Mouse (Mus musculus): Measurements from ENCODE around the gene Kif23. TPM values are rescaled to one million over a fixed set of nuclear protein-coding genes. Genes with fewer than 3 reads are reported as not detected.

Gene Kif23
- polyA plus RNA-seq, 1 experiment from 2014 or later = 131 TPM

DNA sequence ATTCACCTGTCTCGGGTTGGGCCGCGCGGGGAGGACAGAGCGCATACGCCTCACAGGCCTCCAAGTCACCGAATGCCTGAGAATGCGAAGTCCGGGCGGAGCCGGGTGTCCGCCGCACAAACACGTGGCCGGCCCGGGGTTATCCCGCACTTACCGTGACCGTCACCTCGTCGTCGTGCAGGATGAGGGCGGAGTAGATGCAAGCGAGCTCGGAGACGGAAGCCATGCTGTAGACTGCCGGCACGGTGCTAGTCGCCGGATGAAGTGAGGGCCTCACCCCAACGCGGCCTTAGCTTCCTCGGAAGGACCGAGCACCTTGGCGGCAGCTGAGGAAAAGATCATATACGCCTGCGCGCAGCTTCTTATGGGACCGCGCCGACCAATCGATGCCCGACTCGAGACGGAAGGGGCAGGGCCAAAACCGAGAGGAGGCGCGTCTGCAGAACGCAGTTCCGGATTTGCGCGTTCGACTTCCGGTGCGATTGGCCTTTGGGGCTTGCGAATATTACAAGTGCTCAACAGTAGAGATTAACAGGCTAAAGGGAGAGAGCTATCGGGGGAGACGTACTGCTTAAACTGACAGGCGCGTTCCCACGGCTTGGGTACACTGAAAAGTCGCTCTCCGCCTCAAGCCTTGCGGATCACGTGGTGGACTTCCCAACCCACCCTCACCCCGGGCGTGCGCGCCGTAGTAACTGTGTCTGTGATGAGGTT, 32.2 kb downstream of the Kif23 start, which contains the start of gene Rplp1:
Gene Rplp1 (minus strand): TSS at position 340 of the 714 bp plus-strand sequence.
- Histone ChIP-seq H3K4me2 (ENCODE audit: low read depth, severe bottlenecking) (peak within 1 kb of the TSS; percentile 84), H3K9me3 (ENCODE audit: control insufficient read depth, low read length) (no peaks in the 10 kb centered on the region), H3K27me3 (ENCODE audit: control insufficient read depth, insufficient read depth, low read length) (no peaks in the 10 kb centered on the region), H3K4me1 (ENCODE audit: control insufficient read depth, insufficient read depth, low read length) (peaks cover 4% of the 10 kb centered on the region; the same call in 1 of the 2 replicates), H3K27ac (replicated peaks; ENCODE audit: low read depth, low read length) (peak within 1 kb of the TSS; percentile 83), H3K36me3 (ENCODE audit: control insufficient read depth, insufficient read depth, low read length) (peaks cover 22% of the 10 kb centered on the region), H3K4me3 (ENCODE audit: low read depth, low read length) (peak within 1 kb of the TSS; percentile 93), H3K9ac (ENCODE audit: low read length) (peak within 1 kb of the TSS; percentile 90)
- ATAC-seq (ENCODE audit: insufficient number of reproducible peaks, low FRiP score, low TSS enrichment, low read depth) = peak; percentile 90
- peak; percentile 96 for DNase-seq (ENCODE audit: low spot score)
- WGBS = under 1% methylated on average over 68 of the region's 70 CpGs

DNA sequence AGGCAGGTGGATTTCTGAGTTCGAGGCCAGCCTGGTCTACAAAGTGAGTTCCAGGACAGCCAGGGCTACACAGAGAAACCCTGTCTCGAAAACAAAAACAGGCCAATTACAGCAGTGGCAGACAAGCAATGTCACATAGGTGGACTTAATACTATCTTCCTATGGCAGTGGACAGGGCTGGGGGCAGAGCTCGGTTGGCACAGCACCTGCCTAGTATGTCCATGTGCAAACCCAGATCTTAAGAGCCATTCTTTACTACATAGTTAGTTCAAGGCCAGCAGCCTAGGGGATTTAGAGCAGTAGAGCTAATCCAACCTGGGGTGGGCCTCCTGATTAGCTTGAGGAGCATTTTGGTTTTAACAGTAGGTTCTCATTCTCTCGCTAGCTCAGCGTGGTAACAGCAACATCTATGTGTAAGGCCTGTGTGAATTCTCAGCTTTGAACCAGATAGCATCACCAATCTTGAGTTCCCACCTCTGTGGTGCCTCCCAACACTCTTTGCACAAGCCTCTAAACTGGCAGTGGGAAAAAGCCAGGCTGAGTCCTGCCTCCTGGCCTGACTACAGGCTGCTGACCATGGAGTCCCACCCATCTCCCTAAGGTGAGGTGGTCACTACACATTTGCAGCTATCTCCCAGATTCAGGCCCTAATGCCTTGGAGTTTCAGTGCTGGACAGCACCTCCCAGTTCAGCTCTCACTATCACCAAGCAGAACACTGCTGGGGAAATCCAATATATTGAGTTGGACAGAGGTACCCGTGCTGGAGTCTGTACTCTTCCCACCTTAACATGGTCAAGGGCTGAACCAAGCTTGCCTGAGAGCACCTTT, 35.1 kb downstream of the Kif23 start:
- WGBS = 52% methylated on average over 6 of the region's 6 CpGs
- Histone ChIP-seq H3K4me2 (ENCODE audit: low read depth, severe bottlenecking) (no peak overlapping the region), H3K9ac (ENCODE audit: low read length) (no peak overlapping the region), H3K27ac (replicated peaks; ENCODE audit: low read depth, low read length) (no peak overlapping the region), H3K4me1 (ENCODE audit: control insufficient read depth, insufficient read depth, low read length) (peaks cover 4% of the 10 kb centered on the region; the same call in 1 of the 2 replicates), H3K27me3 (ENCODE audit: control insufficient read depth, insufficient read depth, low read length) (no peaks in the 10 kb centered on the region), H3K36me3 (ENCODE audit: control insufficient read depth, insufficient read depth, low read length) (peaks cover 10% of the 10 kb centered on the region; the same call in 1 of the 2 replicates), H3K4me3 (ENCODE audit: low read depth, low read length) (no peak overlapping the region), H3K9me3 (ENCODE audit: control insufficient read depth, low read length) (no peaks in the 10 kb centered on the region)
- ATAC-seq (ENCODE audit: insufficient number of reproducible peaks, low FRiP score, low TSS enrichment, low read depth) (no peak), DNase-seq (ENCODE audit: low spot score) (no peak)

DNA sequence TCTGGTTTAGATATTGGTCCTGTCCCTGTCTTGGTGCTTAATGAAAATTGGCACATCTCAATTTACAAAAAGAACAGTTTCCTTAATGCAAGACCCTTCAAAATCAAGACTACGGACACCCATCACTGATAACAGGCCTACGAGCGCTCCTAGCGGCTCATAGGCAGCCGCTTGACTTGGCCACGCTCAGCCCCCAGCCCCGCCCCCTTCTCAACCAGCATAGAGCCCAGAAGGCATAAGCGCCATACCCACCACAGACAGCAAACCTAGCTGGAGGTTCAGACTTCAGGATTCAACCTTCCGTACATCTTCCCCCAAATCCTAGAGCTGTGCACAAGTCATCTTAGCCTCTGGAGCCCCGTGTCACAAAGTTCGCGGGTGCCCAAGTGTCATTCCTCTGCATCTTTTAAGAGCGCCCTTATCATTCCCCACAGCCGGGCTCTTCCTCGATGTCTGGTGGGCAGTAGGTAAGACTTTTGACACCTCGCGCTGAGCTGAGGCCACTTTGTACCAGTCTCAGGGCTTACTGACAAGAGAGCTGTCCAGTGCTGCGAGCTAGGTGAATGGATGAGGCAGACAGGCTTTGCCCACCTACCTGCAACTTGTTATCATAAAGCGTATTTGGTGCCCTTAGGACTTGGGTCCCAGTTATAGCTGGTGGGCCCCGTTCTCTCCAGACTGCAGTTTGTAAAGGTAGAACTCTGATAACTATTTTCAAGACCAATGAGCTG, 35.9 kb downstream of the Kif23 start:
- no peak for ATAC-seq (ENCODE audit: insufficient number of reproducible peaks, low FRiP score, low TSS enrichment, low read depth)
- Histone ChIP-seq H3K4me3 (ENCODE audit: low read depth, low read length) (no peak overlapping the region), H3K9me3 (ENCODE audit: control insufficient read depth, low read length) (no peaks in the 10 kb centered on the region), H3K4me2 (ENCODE audit: low read depth, severe bottlenecking) (no peak overlapping the region), H3K27me3 (ENCODE audit: control insufficient read depth, insufficient read depth, low read length) (no peaks in the 10 kb centered on the region), H3K27ac (replicated peaks; ENCODE audit: low read depth, low read length) (no peak overlapping the region; the same call in 1 of the 2 replicates), H3K36me3 (ENCODE audit: control insufficient read depth, insufficient read depth, low read length) (peaks cover 10% of the 10 kb centered on the region; the same call in 1 of the 2 replicates), H3K9ac (ENCODE audit: low read length) (no peak overlapping the region), H3K4me1 (ENCODE audit: control insufficient read depth, insufficient read depth, low read length) (peaks cover 4% of the 10 kb centered on the region; the same call in 1 of the 2 replicates)
- no peak for DNase-seq (ENCODE audit: low spot score)
- WGBS = 45% methylated on average over 20 of the region's 20 CpGs

DNA sequence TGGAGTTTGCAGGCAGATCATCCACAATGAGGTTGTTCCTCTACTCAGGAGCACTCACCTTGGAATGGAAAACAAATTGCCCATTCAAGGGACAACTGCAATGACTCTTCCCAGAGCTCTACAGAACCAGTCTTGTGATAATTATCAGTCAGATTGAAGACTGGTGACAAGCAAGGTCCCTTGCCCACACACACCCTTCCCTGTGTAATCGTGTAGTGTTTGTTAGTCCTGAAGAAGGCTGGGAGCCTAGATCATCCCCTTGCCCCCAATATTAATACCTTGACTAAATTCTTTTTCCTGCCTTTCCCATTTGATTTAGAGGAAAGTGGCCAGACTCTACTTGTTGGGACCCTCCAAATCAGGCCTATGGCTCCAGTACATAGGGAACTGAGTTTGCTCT, 36.9 kb downstream of the Kif23 start:
- DNase-seq (ENCODE audit: low spot score) = no peak
- Histone ChIP-seq H3K27me3 (ENCODE audit: control insufficient read depth, insufficient read depth, low read length) (no peaks in the 10 kb centered on the region), H3K4me3 (ENCODE audit: low read depth, low read length) (no peak overlapping the region), H3K36me3 (ENCODE audit: control insufficient read depth, insufficient read depth, low read length) (peaks cover 10% of the 10 kb centered on the region; the same call in 1 of the 2 replicates), H3K4me1 (ENCODE audit: control insufficient read depth, insufficient read depth, low read length) (peaks cover 7% of the 10 kb centered on the region; the same call in 1 of the 2 replicates), H3K27ac (replicated peaks; ENCODE audit: low read depth, low read length) (no peak overlapping the region), H3K9me3 (ENCODE audit: control insufficient read depth, low read length) (no peaks in the 10 kb centered on the region), H3K4me2 (ENCODE audit: low read depth, severe bottlenecking) (no peak overlapping the region), H3K9ac (ENCODE audit: low read length) (no peak overlapping the region)
- ATAC-seq (ENCODE audit: insufficient number of reproducible peaks, low FRiP score, low TSS enrichment, low read depth) = no peak
- WGBS = 95% methylated on average over 1 of the region's 1 CpGs

DNA sequence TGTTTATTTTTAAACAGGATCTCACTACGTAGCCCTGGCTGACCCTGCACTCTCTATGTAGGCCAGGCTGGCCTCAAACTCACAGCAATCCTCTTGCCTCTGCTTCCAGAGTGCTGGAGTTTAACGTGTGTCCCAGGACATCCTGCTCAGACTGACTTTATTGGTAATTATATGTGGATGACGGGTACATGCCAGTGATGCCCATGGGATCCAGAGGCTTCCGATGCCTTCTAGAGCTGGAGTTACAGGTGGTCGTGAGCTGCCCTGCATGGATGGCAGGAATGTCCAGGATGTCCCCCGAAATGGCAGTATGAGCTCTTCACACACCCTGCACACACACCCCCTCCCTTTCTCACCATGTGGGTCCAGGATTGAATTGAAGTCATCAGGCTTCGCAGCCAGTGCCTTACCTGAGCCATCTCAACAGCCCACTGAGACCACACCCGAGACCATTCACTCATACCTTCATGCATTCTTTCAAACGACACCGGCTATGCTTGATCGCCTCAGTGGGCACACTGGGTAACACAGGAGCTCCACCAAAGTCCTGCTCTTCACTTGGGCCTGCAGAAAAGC, 37.7 kb downstream of the Kif23 start:
- WGBS = 89% methylated on average over 11 of the region's 11 CpGs
- Histone ChIP-seq H3K36me3 (ENCODE audit: control insufficient read depth, insufficient read depth, low read length) (peaks cover 10% of the 10 kb centered on the region; the same call in 1 of the 2 replicates), H3K9me3 (ENCODE audit: control insufficient read depth, low read length) (no peaks in the 10 kb centered on the region), H3K27me3 (ENCODE audit: control insufficient read depth, insufficient read depth, low read length) (no peaks in the 10 kb centered on the region), H3K4me2 (ENCODE audit: low read depth, severe bottlenecking) (no peak overlapping the region), H3K9ac (ENCODE audit: low read length) (no peak overlapping the region), H3K4me1 (ENCODE audit: control insufficient read depth, insufficient read depth, low read length) (peaks cover 7% of the 10 kb centered on the region; the same call in 1 of the 2 replicates), H3K4me3 (ENCODE audit: low read depth, low read length) (no peak overlapping the region), H3K27ac (replicated peaks; ENCODE audit: low read depth, low read length) (no peak overlapping the region)
- DNase-seq (ENCODE audit: low spot score) (no peak), ATAC-seq (ENCODE audit: insufficient number of reproducible peaks, low FRiP score, low TSS enrichment, low read depth) (no peak)

DNA sequence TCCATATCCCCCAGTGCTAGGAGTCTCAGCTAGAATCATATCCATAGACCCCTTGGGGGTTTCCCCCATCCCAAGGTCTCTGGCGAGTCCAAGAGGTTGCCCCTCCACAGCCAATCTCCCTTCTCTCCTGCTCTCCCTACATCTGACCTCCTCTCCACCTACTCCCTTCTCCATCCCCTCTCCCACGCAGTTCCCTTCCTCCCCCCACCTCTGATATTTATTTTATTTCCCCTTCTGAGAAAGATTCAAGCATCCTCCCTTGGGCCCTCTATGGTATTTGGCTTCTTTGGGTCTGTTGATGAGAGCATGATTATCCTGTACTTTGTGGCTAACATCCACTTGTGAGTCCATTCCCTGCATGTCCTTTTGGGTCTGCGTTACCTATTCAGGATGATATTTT, 38.2 kb downstream of the Kif23 start:
- no peaks in the 10 kb centered on the region for H3K9me3 ChIP-seq (ENCODE audit: control insufficient read depth, low read length)
- H3K4me1 ChIP-seq (ENCODE audit: control insufficient read depth, insufficient read depth, low read length) = peaks cover 3% of the 10 kb centered on the region; the same call in 1 of the 2 replicates
- no peak for DNase-seq (ENCODE audit: low spot score)
- H3K27ac ChIP-seq (replicated peaks; ENCODE audit: low read depth, low read length) = no peak overlapping the region
- H3K27me3 ChIP-seq (ENCODE audit: control insufficient read depth, insufficient read depth, low read length) = no peaks in the 10 kb centered on the region
- H3K9ac ChIP-seq (ENCODE audit: low read length) = no peak overlapping the region
- no peak overlapping the region for H3K4me3 ChIP-seq (ENCODE audit: low read depth, low read length)
- no peak overlapping the region for H3K4me2 ChIP-seq (ENCODE audit: low read depth, severe bottlenecking)
- H3K36me3 ChIP-seq (ENCODE audit: control insufficient read depth, insufficient read depth, low read length) = peaks cover 10% of the 10 kb centered on the region; the same call in 1 of the 2 replicates
- WGBS = 79% methylated on average over 3 of the region's 3 CpGs
- no peak for ATAC-seq (ENCODE audit: insufficient number of reproducible peaks, low FRiP score, low TSS enrichment, low read depth)

DNA sequence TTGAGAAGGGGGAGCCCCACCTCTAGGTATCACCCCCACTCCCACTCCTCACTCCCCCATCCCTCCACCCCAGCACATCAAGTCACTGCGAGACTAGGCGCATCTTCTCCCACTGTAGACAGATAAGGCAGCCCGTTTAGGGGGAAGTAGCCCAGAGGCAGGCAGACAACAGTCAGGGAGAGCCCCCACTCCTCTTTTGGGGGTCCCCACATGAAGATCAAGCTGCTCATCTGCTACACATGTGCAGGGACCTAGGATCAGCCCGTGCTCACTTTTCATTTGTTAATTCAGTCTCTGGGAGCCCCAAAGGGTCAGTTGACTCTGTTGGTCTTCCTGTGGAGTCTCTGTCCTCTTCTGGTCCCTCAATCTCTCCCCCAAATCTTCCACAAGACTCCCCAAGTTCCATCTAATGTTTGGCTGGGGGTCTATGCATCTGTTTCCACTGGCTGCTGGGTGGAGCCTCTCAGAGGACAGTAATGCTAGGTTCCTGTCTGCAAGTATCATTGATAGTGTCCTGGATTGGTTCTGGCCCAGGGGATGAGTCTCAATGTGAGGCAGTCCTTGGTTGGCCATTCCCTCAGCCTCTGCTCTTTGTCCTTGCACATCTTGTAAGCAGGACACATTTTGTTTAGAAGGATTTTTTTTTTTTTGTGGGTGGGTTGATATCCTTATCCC, 38.8 kb downstream of the Kif23 start:
- no peaks in the 10 kb centered on the region for H3K27me3 ChIP-seq (ENCODE audit: control insufficient read depth, insufficient read depth, low read length)
- H3K9me3 ChIP-seq (ENCODE audit: control insufficient read depth, low read length) = no peaks in the 10 kb centered on the region
- no peak for ATAC-seq (ENCODE audit: insufficient number of reproducible peaks, low FRiP score, low TSS enrichment, low read depth)
- 91% methylated on average over 4 of the region's 4 CpGs for WGBS
- H3K4me3 ChIP-seq (ENCODE audit: low read depth, low read length) = no peak overlapping the region
- 0 out of 2 replicates have a peak, but pooled peaks cover 3% of the 10 kb centered on the region for H3K4me1 ChIP-seq (ENCODE audit: control insufficient read depth, insufficient read depth, low read length)
- no peak for DNase-seq (ENCODE audit: low spot score)
- H3K4me2 ChIP-seq (ENCODE audit: low read depth, severe bottlenecking) = no peak overlapping the region
- no peak overlapping the region for H3K9ac ChIP-seq (ENCODE audit: low read length)
- no peak overlapping the region for H3K27ac ChIP-seq (replicated peaks; ENCODE audit: low read depth, low read length)
- H3K36me3 ChIP-seq (ENCODE audit: control insufficient read depth, insufficient read depth, low read length) = peaks cover 8% of the 10 kb centered on the region; the same call in 1 of the 2 replicates

Data from limb, embryonic 11.5 days (tissue).